Mouse (Mus musculus) forebrain, embryonic 10.5 days (tissue): ENCODE measurements around the gene Zfp831. TPM values are rescaled to one million over a fixed set of nuclear protein-coding genes. Genes with fewer than 3 reads are reported as not detected.
A peak's percentile ranks its signal among the peaks of the same experiment; 100 is the strongest.

ENCODE experiments used
- DNase-seq: peaks from one replicate; pipeline ENCODE4 v3.0.0-alpha.2; 2017; ENCODE audit warnings: low spot score; ENCODE audit errors: extremely low spot score
- H3K27ac ChIP-seq: fragments of 300-500 bp; sonication (generic); 2 replicates; pipeline ENCODE4 v1.5.1; 2016; ENCODE audit warnings: mild to moderate bottlenecking
- H3K27me3 ChIP-seq: fragments of 300-500 bp; sonication (generic); 2 replicates; pipeline ENCODE4 v1.6.1; 2016; ENCODE audit warnings: mild to moderate bottlenecking; ENCODE audit not compliant: poor library complexity, severe bottlenecking
- H3K36me3 ChIP-seq: fragments of 300-500 bp; sonication (generic); replicated peaks from 2 replicates; pipeline ENCODE4 v1.6.1; 2016; ENCODE audit warnings: mild to moderate bottlenecking, moderate library complexity
- H3K4me1 ChIP-seq: fragments of 300-500 bp; sonication (generic); 2 replicates; pipeline ENCODE4 v1.6.1; 2016
- H3K4me3 ChIP-seq: fragments of 300-500 bp; sonication (generic); 2 replicates; pipeline ENCODE4 v1.5.1; 2016; ENCODE audit warnings: mild to moderate bottlenecking, moderate library complexity
- H3K9me3 ChIP-seq: fragments of 300-500 bp; sonication (generic); 2 replicates; pipeline ENCODE4 v1.6.1; 2016; ENCODE audit warnings: mild to moderate bottlenecking, moderate library complexity
- WGBS: fragments of 180-500 bp; shearing (Covaris S2); methylation state at CpG from one replicate; pipeline ENCODE4 v1.1.7; 2016; 5-methylcytosine and 5-hydroxymethylcytosine counted together
- polyA plus RNA-seq: library from polyadenylated mRNA; unstranded; fragments of >200 nt; fragmentation: Nextera tagmentation; extraction: Ambion mirVana; gene quantifications from 2 replicates; pipeline ENCODE4 v1.2.1, GENCODE M21; 2016

The Zfp831 gene
- polyA plus RNA-seq, 1 experiment from 2014 or later, result 0.01 TPM

- DNase-seq, result no peak
- WGBS, result 96% methylated on average over 4 of the region's 4 CpGs
These were observed 16.5 kb downstream of the Zfp831 start for GRCm38 (mm10) chr2:174659874-174660273.

GRCm38 (mm10) chr2:174660321-174660720, 17.0 kb downstream of the Zfp831 start:
- no peak for DNase-seq
- 90% methylated on average over 9 of the region's 9 CpGs for WGBS
- H3K27ac ChIP-seq, result no peak overlapping the region
- H3K4me3 ChIP-seq, result no peak overlapping the region
- H3K9me3 ChIP-seq, result no peaks in the 10 kb centered on the region
- no peaks in the 10 kb centered on the region for H3K36me3 ChIP-seq
- H3K27me3 ChIP-seq, result no peaks in the 10 kb centered on the region
- H3K4me1 ChIP-seq, result peaks cover 8% of the 10 kb centered on the region

More at GRCm38 (mm10) chr2:174659874-174660273, 16.5 kb downstream of the Zfp831 start:
- H3K27ac ChIP-seq, result no peak overlapping the region
- peaks cover 8% of the 10 kb centered on the region; the same call in 1 of the 2 replicates for H3K4me1 ChIP-seq
- H3K36me3 ChIP-seq, result no peaks in the 10 kb centered on the region
- H3K4me3 ChIP-seq, result no peak overlapping the region
- H3K27me3 ChIP-seq, result no peaks in the 10 kb centered on the region
- no peaks in the 10 kb centered on the region for H3K9me3 ChIP-seq

- no peaks in the 10 kb centered on the region for H3K27me3 ChIP-seq
- no peak overlapping the region for H3K4me3 ChIP-seq
- DNase-seq, result no peak
- H3K9me3 ChIP-seq, result no peaks in the 10 kb centered on the region
- peaks cover 8% of the 10 kb centered on the region for H3K4me1 ChIP-seq
- H3K27ac ChIP-seq, result no peak overlapping the region
- 66% methylated on average over 7 of the region's 7 CpGs for WGBS
- H3K36me3 ChIP-seq, result no peaks in the 10 kb centered on the region
These were observed 18.3 kb downstream of the Zfp831 start for GRCm38 (mm10) chr2:174661436-174662171.

GRCm38 (mm10) chr2:174662593-174662992, 19.3 kb downstream of the Zfp831 start:
- DNase-seq, result no peak
- WGBS, result 89% methylated on average over 1 of the region's 1 CpGs
- no peaks in the 10 kb centered on the region for H3K36me3 ChIP-seq
- H3K4me1 ChIP-seq, result peaks cover 8% of the 10 kb centered on the region
- no peak overlapping the region for H3K4me3 ChIP-seq
- no peaks in the 10 kb centered on the region for H3K9me3 ChIP-seq
- no peak overlapping the region for H3K27ac ChIP-seq
- no peaks in the 10 kb centered on the region for H3K27me3 ChIP-seq

- WGBS, result 54% methylated on average over 5 of the region's 5 CpGs
- Histone ChIP-seq H3K36me3 (no peaks in the 10 kb centered on the region), H3K4me3 (no peak overlapping the region), H3K27me3 (peaks cover 4% of the 10 kb centered on the region), H3K27ac (no peak overlapping the region), H3K4me1 (peaks cover 8% of the 10 kb centered on the region), H3K9me3 (no peaks in the 10 kb centered on the region)
- DNase-seq, result no peak
These were observed 22.1 kb downstream of the Zfp831 start for GRCm38 (mm10) chr2:174665404-174665803.

- Histone ChIP-seq H3K9me3 (no peaks in the 10 kb centered on the region), H3K27ac (no peak overlapping the region), H3K4me1 (peaks cover 22% of the 10 kb centered on the region), H3K36me3 (no peaks in the 10 kb centered on the region), H3K27me3 (peaks cover 32% of the 10 kb centered on the region), H3K4me3 (no peak overlapping the region)
- 70% methylated on average over 3 of the region's 3 CpGs for WGBS
- DNase-seq, result no peak
These were observed 25.5 kb downstream of the Zfp831 start for GRCm38 (mm10) chr2:174668806-174669205.

- Histone ChIP-seq H3K27ac (no peak overlapping the region), H3K4me1 (peaks cover 31% of the 10 kb centered on the region), H3K4me3 (peak overlapping the region; percentile 54), H3K36me3 (no peaks in the 10 kb centered on the region), H3K9me3 (no peaks in the 10 kb centered on the region), H3K27me3 (peaks cover 49% of the 10 kb centered on the region)
- peak; percentile 28 for DNase-seq
- WGBS, result 19% methylated on average over 11 of the region's 11 CpGs
These were observed 29.3 kb downstream of the Zfp831 start for GRCm38 (mm10) chr2:174672506-174673190.

- peak overlapping the region; percentile 54 for H3K4me3 ChIP-seq
- peaks cover 31% of the 10 kb centered on the region for H3K4me1 ChIP-seq
- H3K36me3 ChIP-seq, result no peaks in the 10 kb centered on the region
- no peaks in the 10 kb centered on the region for H3K9me3 ChIP-seq
- peaks cover 49% of the 10 kb centered on the region for H3K27me3 ChIP-seq
- under 1% methylated on average over 25 of the region's 25 CpGs for WGBS
- H3K27ac ChIP-seq, result peak overlapping the region; percentile 84
- peak; percentile 84 for DNase-seq
These were observed 30.4 kb downstream of the Zfp831 start for GRCm38 (mm10) chr2:174673592-174674286.

- Histone ChIP-seq H3K4me1 (peaks cover 31% of the 10 kb centered on the region), H3K27me3 (peaks cover 49% of the 10 kb centered on the region), H3K4me3 (peak overlapping the region; percentile 54), H3K36me3 (no peaks in the 10 kb centered on the region), H3K9me3 (no peaks in the 10 kb centered on the region), H3K27ac (peak overlapping the region; percentile 84)
- 3% methylated on average over 16 of the region's 16 CpGs for WGBS
- DNase-seq, result no peak
These were observed 31.1 kb downstream of the Zfp831 start for GRCm38 (mm10) chr2:174674287-174675045.

- H3K9me3 ChIP-seq, result no peaks in the 10 kb centered on the region
- WGBS, result 15% methylated on average over 9 of the region's 9 CpGs
- peaks cover 42% of the 10 kb centered on the region for H3K27me3 ChIP-seq
- peaks cover 31% of the 10 kb centered on the region for H3K4me1 ChIP-seq
- no peaks in the 10 kb centered on the region for H3K36me3 ChIP-seq
- no peak overlapping the region for H3K27ac ChIP-seq
- DNase-seq, result peak; percentile 79
- no peak overlapping the region for H3K4me3 ChIP-seq
These were observed 32.3 kb downstream of the Zfp831 start for GRCm38 (mm10) chr2:174675642-174676041.

GRCm38 (mm10) chr2:174701351-174701750, 58.0 kb downstream of the Zfp831 start:
- H3K27ac ChIP-seq, result no peak overlapping the region
- H3K27me3 ChIP-seq, result no peaks in the 10 kb centered on the region
- 89% methylated on average over 8 of the region's 8 CpGs for WGBS
- DNase-seq, result no peak
- H3K4me1 ChIP-seq, result peaks cover 5% of the 10 kb centered on the region; the same call in 1 of the 2 replicates
- no peak overlapping the region for H3K4me3 ChIP-seq
- no peaks in the 10 kb centered on the region for H3K9me3 ChIP-seq
- H3K36me3 ChIP-seq, result no peaks in the 10 kb centered on the region

GRCm38 (mm10) chr2:174707101-174707500, 63.8 kb downstream of the Zfp831 start:
- DNase-seq, result no peak
- no peaks in the 10 kb centered on the region for H3K36me3 ChIP-seq
- H3K4me1 ChIP-seq, result no peaks in the 10 kb centered on the region
- whole genome bisulfite sequencing, result 94% methylated on average over 16 of the region's 16 CpGs
- H3K4me3 ChIP-seq, result no peak overlapping the region
- no peaks in the 10 kb centered on the region for H3K9me3 ChIP-seq
- H3K27ac ChIP-seq, result no peak overlapping the region
- no peaks in the 10 kb centered on the region for H3K27me3 ChIP-seq
